Mouse (Mus musculus) embryonic facial prominence, embryonic 12.5 days (tissue): Measurements from ENCODE around the gene Agxt2. TPM values are rescaled to one million over a fixed set of nuclear protein-coding genes. Genes with fewer than 3 reads are reported as not detected.

Experiments
- ATAC-seq: fragments of 200-750 bp; cut with Nextera tagmentation; 2 replicates; pipeline ENCODE4 v1.8.0; 2017; ENCODE audit not compliant: insufficient number of reproducible peaks, insufficient read depth, low FRiP score, low TSS enrichment
- H3K27ac ChIP-seq: fragments of 300-500 bp; sonication (generic); 2 replicates; pipeline ENCODE4 v1.5.1; 2016; ENCODE audit warnings: mild to moderate bottlenecking
- H3K27me3 ChIP-seq: fragments of 300-500 bp; sonication (generic); 2 replicates; pipeline ENCODE4 v1.6.1; 2016; ENCODE audit warnings: mild to moderate bottlenecking, moderate library complexity
- H3K36me3 ChIP-seq: fragments of 300-500 bp; sonication (generic); 2 replicates; pipeline ENCODE4 v1.6.1; 2016; ENCODE audit warnings: mild to moderate bottlenecking
- H3K4me1 ChIP-seq: fragments of 300-500 bp; sonication (generic); 2 replicates; pipeline ENCODE4 v1.6.1; 2016
- H3K4me2 ChIP-seq: fragments of 300-500 bp; sonication (generic); replicated peaks from 2 replicates; pipeline ENCODE4 v1.6.1; 2016; ENCODE audit warnings: mild to moderate bottlenecking, moderate library complexity
- H3K4me3 ChIP-seq: fragments of 300-500 bp; sonication (generic); 2 replicates; pipeline ENCODE4 v1.5.1; 2016; ENCODE audit warnings: mild to moderate bottlenecking
- H3K9ac ChIP-seq: fragments of 300-500 bp; sonication (generic); 2 replicates; pipeline ENCODE4 v1.6.1; 2016; ENCODE audit warnings: mild to moderate bottlenecking, moderate library complexity
- H3K9me3 ChIP-seq: fragments of 300-500 bp; sonication (generic); 2 replicates; pipeline ENCODE4 v1.6.1; 2016; ENCODE audit warnings: mild to moderate bottlenecking, moderate library complexity
- WGBS: fragments of 180-500 bp; shearing (Covaris S2); methylation state at CpG from one replicate; pipeline ENCODE4 v1.1.7; 2016; 5-methylcytosine and 5-hydroxymethylcytosine counted together
- polyA plus RNA-seq: library from polyadenylated mRNA; unstranded; fragments of >200 nt; fragmentation: Nextera tagmentation; extraction: Ambion mirVana; gene quantifications from 2 replicates; pipeline ENCODE4 v1.2.1, GENCODE M21; 2016

Agxt2 gene
- polyA plus RNA-seq, 1 experiment from 2014 or later, result not detected

DNA sequence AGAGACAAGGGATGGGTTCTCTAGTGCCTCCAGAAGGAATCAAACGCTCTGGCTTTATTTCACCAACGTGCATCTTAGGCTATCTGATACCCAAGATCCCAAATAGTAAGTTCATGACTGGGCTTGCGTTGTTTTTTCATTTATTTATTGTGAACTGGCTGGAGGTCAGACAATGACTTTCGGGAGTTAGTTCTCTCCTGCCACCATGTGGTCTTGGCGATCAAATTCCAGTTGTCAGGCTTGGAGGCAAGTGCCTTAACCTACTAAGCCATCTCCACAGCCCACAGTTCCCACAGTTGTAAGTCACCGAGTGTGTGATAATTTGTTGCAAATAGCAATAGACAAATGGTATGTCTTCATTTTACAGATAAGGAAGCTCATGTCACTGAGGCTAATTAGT, 81.6 kb downstream of the Agxt2 start:
- Histone ChIP-seq H3K4me3 (no peak overlapping the region), H3K36me3 (peaks cover 13% of the 10 kb centered on the region; the same call in 1 of the 2 replicates), H3K4me2 (no peak overlapping the region), H3K4me1 (no peaks in the 10 kb centered on the region), H3K9me3 (no peaks in the 10 kb centered on the region), H3K27ac (no peak overlapping the region), H3K27me3 (no peaks in the 10 kb centered on the region), H3K9ac (no peak overlapping the region)
- 73% methylated on average over 6 of the region's 6 CpGs for WGBS
- ATAC-seq, result no peak

DNA sequence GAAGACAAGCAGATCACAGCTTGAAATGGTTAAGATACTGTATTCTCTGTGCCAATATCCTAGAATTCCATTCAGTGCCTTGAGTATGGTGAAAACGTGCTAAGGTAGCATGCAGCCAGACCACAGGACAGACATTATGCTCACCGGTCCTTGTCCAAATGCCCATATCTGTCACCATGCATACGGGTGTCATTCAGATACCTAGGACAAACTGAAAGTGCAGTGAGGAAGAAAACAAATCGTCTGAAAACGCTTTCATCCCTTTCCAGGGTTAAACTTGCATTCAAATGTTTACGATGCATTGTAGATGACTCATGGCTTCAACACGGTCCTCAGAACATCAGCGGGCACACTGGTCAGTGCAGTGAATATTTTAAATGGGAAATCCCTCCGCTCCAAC, 83.2 kb downstream of the Agxt2 start:
- H3K9me3 ChIP-seq, result no peaks in the 10 kb centered on the region
- peaks cover 22% of the 10 kb centered on the region for H3K36me3 ChIP-seq
- no peaks in the 10 kb centered on the region for H3K27me3 ChIP-seq
- WGBS, result 91% methylated on average over 9 of the region's 9 CpGs
- no peak overlapping the region for H3K27ac ChIP-seq
- no peaks in the 10 kb centered on the region for H3K4me1 ChIP-seq
- no peak overlapping the region for H3K4me2 ChIP-seq
- no peak for ATAC-seq
- H3K4me3 ChIP-seq, result no peak overlapping the region
- H3K9ac ChIP-seq, result no peak overlapping the region

DNA sequence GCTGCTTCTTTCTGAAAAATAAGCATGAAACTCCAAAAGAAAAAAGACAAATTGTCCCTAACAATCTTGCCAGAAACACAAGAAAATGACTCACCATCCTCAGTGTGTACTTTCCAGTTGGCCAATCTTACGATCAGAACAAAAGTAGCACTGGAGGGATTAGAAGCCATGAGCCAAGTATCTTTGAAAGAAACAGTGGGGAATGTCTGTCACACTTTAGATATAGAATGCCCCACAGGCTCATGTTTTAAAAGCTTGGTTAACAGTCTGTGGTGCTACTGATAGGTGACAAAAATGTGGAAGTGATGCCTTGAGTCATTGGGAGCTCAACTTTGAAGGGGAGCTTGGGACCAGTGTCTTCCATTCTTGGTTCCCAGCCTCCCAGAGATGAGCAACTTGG, 83.9 kb downstream of the Agxt2 start:
- WGBS, result 86% methylated on average over 1 of the region's 1 CpGs

DNA sequence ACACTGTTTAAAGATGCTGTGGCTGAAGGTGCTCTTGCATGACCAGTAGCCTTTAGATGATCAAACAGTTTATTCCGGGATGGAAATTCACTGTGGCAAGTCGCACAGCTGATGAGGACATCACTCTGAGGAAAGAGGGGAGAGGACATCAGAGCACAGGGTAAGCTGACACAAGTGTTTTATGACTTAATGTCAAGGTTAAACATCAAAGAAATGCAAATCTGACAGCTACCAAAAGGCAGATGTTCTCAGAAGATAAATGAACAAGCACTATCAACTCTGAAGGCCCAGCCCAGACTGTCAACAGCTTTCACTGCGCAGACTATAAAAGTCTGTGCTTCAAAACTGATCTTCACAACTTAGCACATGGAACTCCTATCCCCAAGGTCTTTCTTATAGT, 88.8 kb downstream of the Agxt2 start:
- no peak overlapping the region for H3K27ac ChIP-seq
- H3K27me3 ChIP-seq, result no peaks in the 10 kb centered on the region
- H3K9me3 ChIP-seq, result no peaks in the 10 kb centered on the region
- WGBS, result 89% methylated on average over 3 of the region's 3 CpGs
- H3K4me2 ChIP-seq, result no peak overlapping the region
- ATAC-seq, result no peak
- no peaks in the 10 kb centered on the region for H3K4me1 ChIP-seq
- H3K4me3 ChIP-seq, result no peak overlapping the region
- H3K36me3 ChIP-seq, result peaks cover 36% of the 10 kb centered on the region
- H3K9ac ChIP-seq, result no peak overlapping the region

More for the DNA sequence above, 83.9 kb downstream of the Agxt2 start:
- no peak overlapping the region for H3K9ac ChIP-seq
- H3K4me1 ChIP-seq, result no peaks in the 10 kb centered on the region
- no peaks in the 10 kb centered on the region for H3K9me3 ChIP-seq
- no peak overlapping the region for H3K4me2 ChIP-seq
- H3K27ac ChIP-seq, result no peak overlapping the region
- H3K27me3 ChIP-seq, result no peaks in the 10 kb centered on the region
- no peak for ATAC-seq
- H3K36me3 ChIP-seq, result peaks cover 26% of the 10 kb centered on the region
- no peak overlapping the region for H3K4me3 ChIP-seq

Other genes starting within 250 kb of the Agxt2 start
- 0.32 and 0.33 TPM in 2 replicates for gene Prlr, start 181.3 kb upstream of the Agxt2 start, polyA plus RNA-seq
- not detected in 2 replicates for gene Gm21973, start 33.2 kb upstream of the Agxt2 start, polyA plus RNA-seq
- gene Dnajc21, start 112.0 kb downstream of the Agxt2 start, polyA plus RNA-seq, result 16.1 and 16.9 TPM in 2 replicates
- 114 and 126 TPM in 2 replicates for gene Brix1, start 127.4 kb downstream of the Agxt2 start, polyA plus RNA-seq
- 41.1 and 41.7 TPM in 2 replicates for gene Rad1, start 127.5 kb downstream of the Agxt2 start, polyA plus RNA-seq
- not detected in 2 replicates for gene Ttc23l, start 200.1 kb downstream of the Agxt2 start, polyA plus RNA-seq